Mouse (Mus musculus) lung, embryonic 16.5 days (tissue): ENCODE data around the gene Mroh7. TPM values are rescaled to one million over a fixed set of nuclear protein-coding genes. Genes with fewer than 3 reads are reported as not detected.
"Not testable (repeated sequence)": the region's sequence is repeated elsewhere in the genome, so short reads cannot be mapped to it uniquely, and the experiment has no call there.

Experiments
- ATAC-seq: fragments of 200-750 bp; cut with Nextera tagmentation; 2 replicates; pipeline ENCODE4 v1.8.0; 2017; ENCODE audit warnings: low read depth, mild to moderate bottlenecking, moderate library complexity
- H3K27ac ChIP-seq: fragments of 300-500 bp; sonication (generic); 2 replicates; pipeline ENCODE4 v1.5.1; 2014; ENCODE audit warnings: mild to moderate bottlenecking, control low read depth, low read length
- H3K27me3 ChIP-seq: fragments of 300-500 bp; sonication (generic); 2 replicates; pipeline ENCODE4 v1.6.1; 2014; ENCODE audit warnings: low read depth, low read length, mixed read lengths; ENCODE audit not compliant: control insufficient read depth, insufficient read depth
- H3K36me3 ChIP-seq: fragments of 300-500 bp; sonication (generic); 2 replicates; pipeline ENCODE4 v1.6.1; 2014; ENCODE audit warnings: low read length; ENCODE audit not compliant: control insufficient read depth, insufficient read depth
- H3K4me1 ChIP-seq: fragments of 300-500 bp; sonication (generic); replicated peaks from 2 replicates; pipeline ENCODE4 v1.6.1; 2014; ENCODE audit warnings: low read length, mixed read lengths; ENCODE audit not compliant: control insufficient read depth, insufficient read depth
- H3K4me2 ChIP-seq: fragments of 300-500 bp; sonication (generic); 2 replicates; pipeline ENCODE4 v1.6.1; 2014; ENCODE audit warnings: low read depth, low read length, control low read depth
- H3K4me3 ChIP-seq: fragments of 300-500 bp; sonication (generic); 2 replicates; pipeline ENCODE4 v1.5.1; 2014; ENCODE audit warnings: mild to moderate bottlenecking, low read length, control low read depth
- H3K9ac ChIP-seq: fragments of 300-500 bp; sonication (generic); 2 replicates; pipeline ENCODE4 v1.6.1; 2014; ENCODE audit warnings: low read length, control low read depth
- H3K9me3 ChIP-seq: fragments of 300-500 bp; sonication (generic); 2 replicates; pipeline ENCODE4 v1.6.1; 2016; ENCODE audit warnings: low read length; ENCODE audit not compliant: control insufficient read depth
- WGBS: fragments of 180-500 bp; shearing (Covaris S2); extraction: QIAGEN DNeasy Blood & Tissue Kit; methylation state at CpG from one replicate; pipeline ENCODE4 v1.1.7; 2014; 5-methylcytosine and 5-hydroxymethylcytosine counted together
- polyA plus RNA-seq: library from polyadenylated mRNA; unstranded; fragments of >200 nt; fragmentation: Nextera tagmentation; extraction: Ambion mirVana; gene quantifications from 2 replicates; pipeline ENCODE4 v1.2.1, GENCODE M21; 2015

Gene Mroh7
- polyA plus RNA-seq, 1 experiment from 2014 or later: 0.13 TPM

- ATAC-seq: peak; percentile 75
- no peak overlapping the region for H3K4me3 ChIP-seq
Observed at GRCm38 (mm10) chr4:106749699-106750098, 19.0 kb upstream of the Mroh7 start.

GRCm38 (mm10) chr4:106747001-106747580 is 16.4 kb upstream of the Mroh7 start:
- no peaks in the 10 kb centered on the region for H3K4me1 ChIP-seq
- H3K9ac ChIP-seq: no peak overlapping the region
- no peaks in the 10 kb centered on the region for H3K36me3 ChIP-seq
- no peak overlapping the region for H3K4me3 ChIP-seq
- H3K27me3 ChIP-seq: no peaks in the 10 kb centered on the region
- no peak for ATAC-seq
- H3K27ac ChIP-seq: no peak overlapping the region
- H3K9me3 ChIP-seq: no peaks in the 10 kb centered on the region
- no peak overlapping the region for H3K4me2 ChIP-seq
- WGBS: 80% methylated on average over 1 of the region's 1 CpGs

More at GRCm38 (mm10) chr4:106749699-106750098, 19.0 kb upstream of the Mroh7 start:
- no peaks in the 10 kb centered on the region for H3K9me3 ChIP-seq
- H3K36me3 ChIP-seq: no peaks in the 10 kb centered on the region
- peak overlapping the region; percentile 32 for H3K4me2 ChIP-seq
- H3K27me3 ChIP-seq: no peaks in the 10 kb centered on the region
- no peaks in the 10 kb centered on the region for H3K4me1 ChIP-seq
- H3K9ac ChIP-seq: peak overlapping the region; percentile 31; the same call in 1 of the 2 replicates
- 7% methylated on average over 7 of the region's 7 CpGs for WGBS
- no peak overlapping the region for H3K27ac ChIP-seq

- WGBS: 65% methylated on average over 7 of the region's 7 CpGs
- H3K9ac ChIP-seq: no peak overlapping the region
Observed at GRCm38 (mm10) chr4:106745862-106746261, 15.1 kb upstream of the Mroh7 start.

GRCm38 (mm10) chr4:106737904-106738303 is 7.2 kb upstream of the Mroh7 start:
- no peaks in the 10 kb centered on the region for H3K36me3 ChIP-seq
- no peak for ATAC-seq
- WGBS: 55% methylated on average over 3 of the region's 3 CpGs
- H3K4me3 ChIP-seq: no peak overlapping the region
- H3K4me2 ChIP-seq: no peak overlapping the region
- H3K27me3 ChIP-seq: no peaks in the 10 kb centered on the region
- H3K27ac ChIP-seq: no peak overlapping the region
- H3K9ac ChIP-seq: no peak overlapping the region
- no peaks in the 10 kb centered on the region for H3K9me3 ChIP-seq
- H3K4me1 ChIP-seq: no peaks in the 10 kb centered on the region

More at GRCm38 (mm10) chr4:106745862-106746261, 15.1 kb upstream of the Mroh7 start:
- H3K4me3 ChIP-seq: no peak overlapping the region
- H3K27ac ChIP-seq: no peak overlapping the region
- H3K27me3 ChIP-seq: no peaks in the 10 kb centered on the region
- H3K4me1 ChIP-seq: no peaks in the 10 kb centered on the region
- H3K4me2 ChIP-seq: no peak overlapping the region
- ATAC-seq: no peak
- no peaks in the 10 kb centered on the region for H3K9me3 ChIP-seq
- no peaks in the 10 kb centered on the region for H3K36me3 ChIP-seq

- not testable (repeated sequence) for H3K9me3 ChIP-seq, H3K4me3 ChIP-seq, ATAC-seq, H3K4me2 ChIP-seq, H3K9ac ChIP-seq, H3K36me3 ChIP-seq, H3K27ac ChIP-seq, H3K4me1 ChIP-seq, H3K27me3 ChIP-seq
- 90% methylated on average over 1 of the region's 1 CpGs for WGBS
Observed at GRCm38 (mm10) chr4:106736884-106737283, 6.2 kb upstream of the Mroh7 start.

GRCm38 (mm10) chr4:106733636-106734035 is 2.9 kb upstream of the Mroh7 start, which contains the start of gene Fam151a:
TSS of gene Fam151a (plus strand) at chr4:106733889.
- no peaks in the 10 kb centered on the region for H3K36me3 ChIP-seq
- WGBS: 27% methylated on average over 4 of the region's 4 CpGs
- no peak; the same call in 1 of the 2 replicates for ATAC-seq
- no peaks in the 10 kb centered on the region for H3K27me3 ChIP-seq
- H3K4me3 ChIP-seq: no peak within 1 kb of the TSS
- H3K4me2 ChIP-seq: no peak within 1 kb of the TSS
- H3K27ac ChIP-seq: no peak within 1 kb of the TSS
- H3K9ac ChIP-seq: no peak within 1 kb of the TSS
- no peaks in the 10 kb centered on the region for H3K9me3 ChIP-seq
- no peaks in the 10 kb centered on the region for H3K4me1 ChIP-seq

GRCm38 (mm10) chr4:106720631-106721030 is 10.1 kb downstream of the Mroh7 start:
- 75% methylated on average over 4 of the region's 4 CpGs for WGBS
- Histone ChIP-seq H3K9me3 (no peaks in the 10 kb centered on the region), H3K27ac (no peak overlapping the region), H3K4me3 (no peak overlapping the region), H3K4me1 (no peaks in the 10 kb centered on the region), H3K9ac (no peak overlapping the region), H3K4me2 (no peak overlapping the region), H3K36me3 (no peaks in the 10 kb centered on the region), H3K27me3 (no peaks in the 10 kb centered on the region)
- no peak for ATAC-seq

- Histone ChIP-seq H3K27ac (no peak overlapping the region), H3K9ac (no peak overlapping the region), H3K4me2 (no peak overlapping the region), H3K36me3 (no peaks in the 10 kb centered on the region), H3K9me3 (no peaks in the 10 kb centered on the region), H3K27me3 (no peaks in the 10 kb centered on the region), H3K4me3 (no peak overlapping the region), H3K4me1 (no peaks in the 10 kb centered on the region)
- ATAC-seq: no peak
- WGBS: 79% methylated on average over 6 of the region's 6 CpGs
Observed at GRCm38 (mm10) chr4:106713622-106714021, 17.1 kb downstream of the Mroh7 start.

- H3K9me3 ChIP-seq: no peaks in the 10 kb centered on the region
- WGBS: 6% methylated on average over 8 of the region's 8 CpGs
- peak; percentile 47 for ATAC-seq
- H3K27me3 ChIP-seq: no peaks in the 10 kb centered on the region
- peak overlapping the region; percentile 42 for H3K4me2 ChIP-seq
- no peaks in the 10 kb centered on the region; the same call in 1 of the 2 replicates for H3K4me1 ChIP-seq
- H3K27ac ChIP-seq: no peak overlapping the region
- no peak overlapping the region for H3K4me3 ChIP-seq
- H3K9ac ChIP-seq: 0 out of 2 replicates have a peak overlapping the region, but pooled peaks have one; percentile 21
- H3K36me3 ChIP-seq: no peaks in the 10 kb centered on the region
Observed at GRCm38 (mm10) chr4:106708408-106708807, 22.3 kb downstream of the Mroh7 start.
